11 mouse cellular contexts compared by ENCODE assay signal in genomic region chr16:92288778-92289177, GRCm38 (mm10). TPM values are rescaled to one million over a fixed set of nuclear protein-coding genes. Genes with fewer than 3 reads are reported as not detected.
DNase-seq lines count a peak whose midpoint lies in the region; ATAC-seq and TF ChIP-seq lines count a peak whose summit lies in the region.
"Had no signal": no experiment of that assay in that cellular context is flagged by ENCODE, and none has a peak within 500 bp of the region (broad histone marks: within the 10 kb centered on the region; RNA-seq: fewer than 3 reads in every experiment).

No protein-coding gene starts in this region.

- TF ChIP-seq CTCF in lung, adult 2 months (IDR thresholded peaks at IDR 0.05; ENCODE audit: insufficient read depth, low read length): peak; percentile 29; the same call in 1 of the 2 replicates

- intact Hi-C loops in heart, postnatal 10 days (cut with DNase I): loop anchor here (5.0 to 10.0 kb wide), 2 partner anchors 231 to 564 kb away; partner anchors contain the start of genes Cryzl1, Gm49711, Itsn1 and Mrps6

- no peak overlapping the region for H3K4me2 ChIP-seq in heart, embryonic 11.5 days
- no peak overlapping the region for H3K4me2 ChIP-seq in neural tube, embryonic 15.5 days
- H3K4me2 ChIP-seq: embryonic facial prominence, embryonic 12.5 days; midbrain, embryonic 12.5 days had no signal

- no peaks in the 10 kb centered on the region for H3K4me1 ChIP-seq in heart, embryonic 11.5 days (ENCODE audit: control insufficient read depth, insufficient read depth, low read length)
- peaks cover 2% of the 10 kb centered on the region; the same call in 1 of the 2 replicates for H3K4me1 ChIP-seq in lung, adult 2 months (ENCODE audit: control insufficient read depth, insufficient read depth, low read length)
- H3K4me1 ChIP-seq in neural tube, embryonic 15.5 days: no peaks in the 10 kb centered on the region
- H3K4me1 ChIP-seq: embryonic facial prominence, embryonic 12.5 days had no signal

- DNase-seq in heart, postnatal 10 days: peak; percentile 47 to 55
- no peak for DNase-seq in lung, adult 2 months
- no peak for DNase-seq in lung, postnatal 14 days
- peak; percentile 63 for DNase-seq in brain, adult 2 months (ENCODE audit: low read depth, low spot score)

- TF ChIP-seq POLR2A in lung, adult 2 months (IDR thresholded peaks at IDR 0.05; ENCODE audit: borderline replicate concordance, extremely low read depth, low read depth, low read length): no peak

- H3K4me3 ChIP-seq in heart, embryonic 11.5 days (ENCODE audit: low read depth, low read length): no peak overlapping the region
- H3K4me3 ChIP-seq in lung, adult 2 months (replicated peaks; ENCODE audit: extremely low read depth, low read depth, low read length): no peak overlapping the region
- no peak overlapping the region for H3K4me3 ChIP-seq in neural tube, embryonic 15.5 days (replicated peaks)
- H3K4me3 ChIP-seq: embryonic facial prominence, embryonic 12.5 days; midbrain, embryonic 12.5 days had no signal

- no peak overlapping the region for H3K9ac ChIP-seq in heart, embryonic 11.5 days (ENCODE audit: low read depth, low read length)
- H3K9ac ChIP-seq in neural tube, embryonic 15.5 days (replicated peaks): no peak overlapping the region
- H3K9ac ChIP-seq: embryonic facial prominence, embryonic 12.5 days; midbrain, embryonic 12.5 days had no signal

- H3K9me3 ChIP-seq in heart, embryonic 11.5 days (replicated peaks; ENCODE audit: control insufficient read depth, low read length): no peaks in the 10 kb centered on the region
- H3K9me3 ChIP-seq in neural tube, embryonic 15.5 days (replicated peaks): no peaks in the 10 kb centered on the region
- H3K9me3 ChIP-seq: embryonic facial prominence, embryonic 12.5 days; midbrain, embryonic 12.5 days had no signal

- WGBS in heart, embryonic 11.5 days (ENCODE audit: insufficient replicate concordance): 76% methylated on average over 9 of the region's 9 CpGs
- 75% methylated on average over 9 of the region's 9 CpGs for WGBS in lung, adult 2 months
- 86% methylated on average over 9 of the region's 9 CpGs for WGBS in neural tube, embryonic 15.5 days

- H3K27ac ChIP-seq in heart, embryonic 11.5 days (ENCODE audit: low read depth, low read length): no peak overlapping the region
- no peak overlapping the region for H3K27ac ChIP-seq in neural tube, embryonic 15.5 days (replicated peaks)
- H3K27ac ChIP-seq: embryonic facial prominence, embryonic 12.5 days; midbrain, embryonic 12.5 days had no signal

- ATAC-seq in heart, embryonic 11.5 days (replicated peaks; ENCODE audit: insufficient number of reproducible peaks, low FRiP score, low TSS enrichment): no peak
- peak; percentile 35; the same call in 1 of the 2 replicates for ATAC-seq in neural tube, embryonic 15.5 days (ENCODE audit: low FRiP score)
- ATAC-seq in erythroid progenitor cell, adult 5-6 weeks (replicated peaks; ENCODE audit: low FRiP score, poor library complexity, severe bottlenecking): no peak

- H3K27me3 ChIP-seq in heart, embryonic 11.5 days (ENCODE audit: control insufficient read depth, insufficient read depth, low read length): 0 out of 2 replicates have a peak, but pooled peaks cover 3% of the 10 kb centered on the region
- H3K27me3 ChIP-seq in neural tube, embryonic 15.5 days (replicated peaks): no peaks in the 10 kb centered on the region

- no peaks in the 10 kb centered on the region for H3K36me3 ChIP-seq in heart, embryonic 11.5 days (ENCODE audit: control insufficient read depth, insufficient read depth, low read length)
- no peaks in the 10 kb centered on the region for H3K36me3 ChIP-seq in neural tube, embryonic 15.5 days
- H3K36me3 ChIP-seq: embryonic facial prominence, embryonic 12.5 days; midbrain, embryonic 12.5 days had no signal

RNA-seq across cellular contexts. Expression of gene Kcne2, which starts 3.4 kb away (rescaled TPM):
- not detected for total RNA-seq in heart, postnatal 10 days (2021)
- polyA plus RNA-seq in heart, embryonic 11.5 days (2014; fragmentation: Nextera tagmentation; extraction: Ambion mirVana): 1.8 and 1.9 TPM in 2 replicates
- 12.5 and 17.5 TPM in 2 replicates for polyA plus RNA-seq in lung, adult 2 months (2012; rRNA removed)
- polyA plus RNA-seq in neural tube, embryonic 15.5 days (2015; fragmentation: Nextera tagmentation; extraction: Ambion mirVana): 0.14 and 0.29 TPM in 2 replicates
- total RNA-seq in erythroid progenitor cell, adult 5-6 weeks (2015; ENCODE audit: low replicate concordance): not detected in 2 replicates
- not detected in 2 replicates for total RNA-seq in erythroid progenitor cell, adult 5-6 weeks (2017; ENCODE audit: low replicate concordance)
- total RNA-seq: gastrocnemius, adult 8-10 months had no signal

RNA-seq across cellular contexts. Expression of gene Smim11, which starts 12.3 kb away (rescaled TPM):
- total RNA-seq in heart, postnatal 10 days (2021): 10 to 100 TPM; 48.9 to 54.0 TPM
- 117 and 119 TPM in 2 replicates for polyA plus RNA-seq in heart, embryonic 11.5 days (2014; fragmentation: Nextera tagmentation; extraction: Ambion mirVana)
- polyA plus RNA-seq in lung, adult 2 months (2012; rRNA removed): 22.4 and 22.9 TPM in 2 replicates
- 64.4 and 69.1 TPM in 2 replicates for polyA plus RNA-seq in neural tube, embryonic 15.5 days (2015; fragmentation: Nextera tagmentation; extraction: Ambion mirVana)
- total RNA-seq in erythroid progenitor cell, adult 5-6 weeks (2015; ENCODE audit: low replicate concordance): 7.5 and 50.1 TPM in 2 replicates
- total RNA-seq in erythroid progenitor cell, adult 5-6 weeks (2017; ENCODE audit: low replicate concordance): 20.7 and 28.7 TPM in 2 replicates

RNA-seq across cellular contexts. Expression of gene Fam243, which starts 32.5 kb away (rescaled TPM):
- 1 to 10 TPM in 1 of 2 experiments, under 1 TPM in 1; 0.62 to 1.2 TPM for total RNA-seq in heart, postnatal 10 days (2021)
- polyA plus RNA-seq in heart, embryonic 11.5 days (2014; fragmentation: Nextera tagmentation; extraction: Ambion mirVana): not detected in 2 replicates
- not detected in 2 replicates for polyA plus RNA-seq in lung, adult 2 months (2012; rRNA removed)
- not detected in 2 replicates for polyA plus RNA-seq in neural tube, embryonic 15.5 days (2015; fragmentation: Nextera tagmentation; extraction: Ambion mirVana)
- total RNA-seq in erythroid progenitor cell, adult 5-6 weeks (2015; ENCODE audit: low replicate concordance): not detected in 2 replicates
- not detected in 2 replicates for total RNA-seq in erythroid progenitor cell, adult 5-6 weeks (2017; ENCODE audit: low replicate concordance)
- total RNA-seq: gastrocnemius, adult 8-10 months; layer of hippocampus, postnatal 10 days had no signal
- polyA plus RNA-seq: embryonic facial prominence, embryonic 12.5 days; midbrain, embryonic 12.5 days had no signal

Comparison
In these comparisons a context has a peak if more than half of its experiments do, and no peak if none do; other contexts are left out.
1. DNase-seq: peak in heart, postnatal 10 days (2 of 2) and brain, adult 2 months (single experiment); none in lung, adult 2 months (single experiment) and lung, postnatal 14 days (single experiment).